In genomic region chr15:103295851-103296250, GRCm38 (mm10) we compare ENCODE assay signal across 9 mouse cellular contexts. TPM values are rescaled to one million over a fixed set of nuclear protein-coding genes. Genes with fewer than 3 reads are reported as not detected.
A peak's percentile ranks its signal among the peaks of the same experiment; 100 is the strongest.
DNase-seq lines count a peak whose midpoint lies in the region; ATAC-seq and TF ChIP-seq lines count a peak whose summit lies in the region.
"Had no signal": no experiment of that assay in that cellular context is flagged by ENCODE, and none has a peak within 500 bp of the region (broad histone marks: within the 10 kb centered on the region; RNA-seq: fewer than 3 reads in every experiment).

No protein-coding gene starts in this region.

- no peak for ATAC-seq in liver, embryonic 12.5 days
- ATAC-seq in liver, postnatal 0 days = no peak
- ATAC-seq in hindbrain, embryonic 12.5 days (ENCODE audit: low FRiP score) = no peak

- H3K4me2 ChIP-seq in liver, embryonic 12.5 days = no peak overlapping the region
- H3K4me2 ChIP-seq in liver, postnatal 0 days (ENCODE audit: low read depth, low read length) = no peak overlapping the region
- no peak overlapping the region for H3K4me2 ChIP-seq in hindbrain, embryonic 12.5 days (replicated peaks)

- H3K9ac ChIP-seq in liver, embryonic 12.5 days = no peak overlapping the region
- H3K9ac ChIP-seq in liver, postnatal 0 days (replicated peaks) = no peak overlapping the region
- no peak overlapping the region for H3K9ac ChIP-seq in hindbrain, embryonic 12.5 days

- peaks cover 10% of the 10 kb centered on the region for H3K4me1 ChIP-seq in liver, embryonic 12.5 days
- no peaks in the 10 kb centered on the region for H3K4me1 ChIP-seq in liver, postnatal 0 days (ENCODE audit: insufficient read depth)
- H3K4me1 ChIP-seq in hindbrain, embryonic 12.5 days = peaks cover 57% of the 10 kb centered on the region

- WGBS in liver, embryonic 12.5 days (ENCODE audit: insufficient replicate concordance) = 48% methylated on average over 5 of the region's 5 CpGs
- WGBS in liver, postnatal 0 days (ENCODE audit: insufficient replicate concordance) = 36% methylated on average over 5 of the region's 5 CpGs
- 9% methylated on average over 5 of the region's 5 CpGs for WGBS in hindbrain, embryonic 12.5 days

- no peak for TF ChIP-seq CTCF in liver, postnatal 0 days (IDR thresholded peaks at IDR 0.05; ENCODE audit: low read depth)

- H3K9me3 ChIP-seq in liver, embryonic 12.5 days (replicated peaks) = no peaks in the 10 kb centered on the region
- H3K9me3 ChIP-seq in liver, postnatal 0 days (ENCODE audit: low read length) = no peaks in the 10 kb centered on the region
- no peaks in the 10 kb centered on the region for H3K9me3 ChIP-seq in hindbrain, embryonic 12.5 days (replicated peaks)

- no peak overlapping the region for H3K4me3 ChIP-seq in liver, embryonic 12.5 days
- H3K4me3 ChIP-seq in liver, postnatal 0 days (ENCODE audit: low read depth, low read length) = no peak overlapping the region
- H3K4me3 ChIP-seq in hindbrain, embryonic 12.5 days = no peak overlapping the region
- H3K4me3 ChIP-seq: erythroblast, embryonic 14.5 days; myocyte had no signal

- TF ChIP-seq EP300 in liver, postnatal 0 days (IDR thresholded peaks at IDR 0.05; ENCODE audit: low read depth) = no peak

- no peaks in the 10 kb centered on the region for H3K27me3 ChIP-seq in liver, embryonic 12.5 days (replicated peaks)
- no peaks in the 10 kb centered on the region for H3K27me3 ChIP-seq in liver, postnatal 0 days (ENCODE audit: insufficient read depth, low read length)
- no peaks in the 10 kb centered on the region for H3K27me3 ChIP-seq in hindbrain, embryonic 12.5 days

- no peak for DNase-seq in liver, postnatal 0 days
- DNase-seq in embryo, embryonic 11 days = peak; percentile 80
- peak; percentile 59 for DNase-seq in neural tube, embryonic 10.5 days (ENCODE audit: extremely low spot score, low spot score)
- no peak for DNase-seq in c-Kit-positive CD71-positive TER-119-positive erythroid progenitor cells, embryonic 14.5 days (ENCODE audit: low spot score)
- no peak for DNase-seq in ovary, postnatal 14 days (ENCODE audit: low spot score)

- peaks cover 90% of the 10 kb centered on the region for H3K36me3 ChIP-seq in liver, embryonic 12.5 days
- H3K36me3 ChIP-seq in liver, postnatal 0 days (replicated peaks; ENCODE audit: insufficient read depth, low read length) = peaks cover 66% of the 10 kb centered on the region
- H3K36me3 ChIP-seq in hindbrain, embryonic 12.5 days = peaks cover 33% of the 10 kb centered on the region

- H3K27ac ChIP-seq in liver, embryonic 12.5 days = 0 out of 2 replicates have a peak overlapping the region, but pooled peaks have one; percentile 20
- no peak overlapping the region for H3K27ac ChIP-seq in liver, postnatal 0 days (ENCODE audit: low read depth)
- peak overlapping the region; percentile 98 for H3K27ac ChIP-seq in hindbrain, embryonic 12.5 days

RNA-seq across cellular contexts. Expression of gene Gpr84, which starts 14.6 kb away (rescaled TPM):
- 0.75 and 0.78 TPM in 2 replicates for polyA plus RNA-seq in liver, embryonic 12.5 days (2016; fragmentation: Nextera tagmentation; extraction: Ambion mirVana)
- 1.1 and 1.8 TPM in 2 replicates for polyA plus RNA-seq in liver, postnatal 0 days (2015; fragmentation: Nextera tagmentation; extraction: Ambion mirVana)
- 0.36 and 0.51 TPM in 2 replicates for polyA plus RNA-seq in hindbrain, embryonic 12.5 days (2016; fragmentation: Nextera tagmentation; extraction: Ambion mirVana)
- polyA plus RNA-seq: erythroblast, embryonic 14.5 days had no signal

RNA-seq across cellular contexts. Expression of gene Copz1, which starts 23.3 kb away (rescaled TPM):
- 246 and 250 TPM in 2 replicates for polyA plus RNA-seq in liver, embryonic 12.5 days (2016; fragmentation: Nextera tagmentation; extraction: Ambion mirVana)
- 110 and 121 TPM in 2 replicates for polyA plus RNA-seq in liver, postnatal 0 days (2015; fragmentation: Nextera tagmentation; extraction: Ambion mirVana)
- 235 and 247 TPM in 2 replicates for polyA plus RNA-seq in hindbrain, embryonic 12.5 days (2016; fragmentation: Nextera tagmentation; extraction: Ambion mirVana)

RNA-seq across cellular contexts. Expression of gene Nfe2, which starts 37.6 kb away (rescaled TPM):
- polyA plus RNA-seq in liver, embryonic 12.5 days (2016; fragmentation: Nextera tagmentation; extraction: Ambion mirVana) = 168 TPM in 2 replicates
- 85.8 and 89.1 TPM in 2 replicates for polyA plus RNA-seq in liver, postnatal 0 days (2015; fragmentation: Nextera tagmentation; extraction: Ambion mirVana)
- polyA plus RNA-seq in hindbrain, embryonic 12.5 days (2016; fragmentation: Nextera tagmentation; extraction: Ambion mirVana) = 5.1 and 5.4 TPM in 2 replicates

RNA-seq across cellular contexts. Expression of gene Zfp385a, which starts 44.0 kb away (rescaled TPM):
- polyA plus RNA-seq in liver, embryonic 12.5 days (2016; fragmentation: Nextera tagmentation; extraction: Ambion mirVana) = 7.7 and 8.2 TPM in 2 replicates
- polyA plus RNA-seq in liver, postnatal 0 days (2015; fragmentation: Nextera tagmentation; extraction: Ambion mirVana) = 10.1 TPM in 2 replicates
- 20.5 and 23.8 TPM in 2 replicates for polyA plus RNA-seq in hindbrain, embryonic 12.5 days (2016; fragmentation: Nextera tagmentation; extraction: Ambion mirVana)

RNA-seq across cellular contexts. Expression of gene Hnrnpa1, which starts 55.6 kb away (rescaled TPM):
- 584 and 591 TPM in 2 replicates for polyA plus RNA-seq in liver, embryonic 12.5 days (2016; fragmentation: Nextera tagmentation; extraction: Ambion mirVana)
- polyA plus RNA-seq in liver, postnatal 0 days (2015; fragmentation: Nextera tagmentation; extraction: Ambion mirVana) = 126 and 151 TPM in 2 replicates
- 1,137 and 1,149 TPM in 2 replicates for polyA plus RNA-seq in hindbrain, embryonic 12.5 days (2016; fragmentation: Nextera tagmentation; extraction: Ambion mirVana)

Comparison
In these comparisons a context has a peak if more than half of its experiments do, and no peak if none do; other contexts are left out.
1. DNase-seq: peak in embryo, embryonic 11 days (single experiment) and neural tube, embryonic 10.5 days (single experiment); none in liver, postnatal 0 days (single experiment), c-Kit-positive CD71-positive TER-119-positive erythroid progenitor cells, embryonic 14.5 days (single experiment) and ovary, postnatal 14 days (single experiment).
2. RNA of gene Nfe2, which starts 37.6 kb away (polyA plus RNA-seq): 168 TPM in liver, embryonic 12.5 days and 85.8 to 89.1 TPM in liver, postnatal 0 days; 5.1 to 5.4 TPM in hindbrain, embryonic 12.5 days; every median in the first group is over 10 times any median in the second.